Mouse (Mus musculus): ENCODE data around the gene 1700001O22Rik. TPM values are rescaled to one million over a fixed set of nuclear protein-coding genes. Genes with fewer than 3 reads are reported as not detected.

1700001O22Rik gene
- polyA plus RNA-seq, 1 experiment from 2014 or later = 1.6 TPM

- Histone ChIP-seq H3K27ac (ENCODE audit: low read depth, low read length) (peak overlapping the region; percentile 55; the same call in 1 of the 2 replicates), H3K27me3 (ENCODE audit: control insufficient read depth, insufficient read depth, low read length) (no peaks in the 10 kb centered on the region), H3K9ac (ENCODE audit: low read depth, low read length) (peak overlapping the region; percentile 46; the same call in 1 of the 2 replicates), H3K36me3 (ENCODE audit: control insufficient read depth, insufficient read depth, low read length) (no peaks in the 10 kb centered on the region), H3K4me1 (ENCODE audit: control insufficient read depth, insufficient read depth, low read length) (peaks cover 26% of the 10 kb centered on the region), H3K9me3 (replicated peaks; ENCODE audit: control insufficient read depth, low read length) (no peaks in the 10 kb centered on the region), H3K4me3 (ENCODE audit: low read depth, low read length) (no peak overlapping the region), H3K4me2 (no peak overlapping the region)
- ATAC-seq (replicated peaks; ENCODE audit: insufficient number of reproducible peaks, low FRiP score, low TSS enrichment) = no peak
- WGBS (ENCODE audit: insufficient replicate concordance) = 8% methylated on average over 5 of the region's 5 CpGs
These were observed 24.2 kb downstream of the 1700001O22Rik start for GRCm38 (mm10) chr2:30779241-30779640.

- peaks cover 20% of the 10 kb centered on the region for H3K4me1 ChIP-seq (ENCODE audit: control insufficient read depth, insufficient read depth, low read length)
- no peak overlapping the region for H3K4me3 ChIP-seq (ENCODE audit: low read depth, low read length)
- ATAC-seq (replicated peaks; ENCODE audit: insufficient number of reproducible peaks, low FRiP score, low TSS enrichment) = no peak
- 70% methylated on average over 4 of the region's 4 CpGs for WGBS (ENCODE audit: insufficient replicate concordance)
- no peak overlapping the region for H3K4me2 ChIP-seq
- H3K9ac ChIP-seq (ENCODE audit: low read depth, low read length) = no peak overlapping the region
- H3K27me3 ChIP-seq (ENCODE audit: control insufficient read depth, insufficient read depth, low read length) = no peaks in the 10 kb centered on the region
- H3K36me3 ChIP-seq (ENCODE audit: control insufficient read depth, insufficient read depth, low read length) = no peaks in the 10 kb centered on the region
- H3K27ac ChIP-seq (ENCODE audit: low read depth, low read length) = no peak overlapping the region; the same call in 1 of the 2 replicates
- H3K9me3 ChIP-seq (replicated peaks; ENCODE audit: control insufficient read depth, low read length) = no peaks in the 10 kb centered on the region
These were observed 25.2 kb downstream of the 1700001O22Rik start for GRCm38 (mm10) chr2:30778235-30778634.

- Histone ChIP-seq H3K27ac (ENCODE audit: low read depth, low read length) (no peak overlapping the region), H3K9me3 (replicated peaks; ENCODE audit: control insufficient read depth, low read length) (no peaks in the 10 kb centered on the region), H3K4me2 (no peak overlapping the region), H3K27me3 (ENCODE audit: control insufficient read depth, insufficient read depth, low read length) (no peaks in the 10 kb centered on the region), H3K4me1 (ENCODE audit: control insufficient read depth, insufficient read depth, low read length) (peaks cover 27% of the 10 kb centered on the region), H3K9ac (ENCODE audit: low read depth, low read length) (no peak overlapping the region), H3K36me3 (ENCODE audit: control insufficient read depth, insufficient read depth, low read length) (no peaks in the 10 kb centered on the region), H3K4me3 (ENCODE audit: low read depth, low read length) (no peak overlapping the region)
- ATAC-seq (replicated peaks; ENCODE audit: insufficient number of reproducible peaks, low FRiP score, low TSS enrichment) = no peak
- 64% methylated on average over 3 of the region's 3 CpGs for WGBS (ENCODE audit: insufficient replicate concordance)
These were observed 26.2 kb downstream of the 1700001O22Rik start for GRCm38 (mm10) chr2:30777266-30777665.

- ATAC-seq (replicated peaks; ENCODE audit: insufficient number of reproducible peaks, low FRiP score, low TSS enrichment) = no peak
- peaks cover 36% of the 10 kb centered on the region for H3K4me1 ChIP-seq (ENCODE audit: control insufficient read depth, insufficient read depth, low read length)
- no peaks in the 10 kb centered on the region for H3K9me3 ChIP-seq (replicated peaks; ENCODE audit: control insufficient read depth, low read length)
- no peaks in the 10 kb centered on the region for H3K27me3 ChIP-seq (ENCODE audit: control insufficient read depth, insufficient read depth, low read length)
- H3K4me2 ChIP-seq = no peak overlapping the region
- no peaks in the 10 kb centered on the region for H3K36me3 ChIP-seq (ENCODE audit: control insufficient read depth, insufficient read depth, low read length)
- no peak overlapping the region for H3K27ac ChIP-seq (ENCODE audit: low read depth, low read length)
- no peak overlapping the region for H3K9ac ChIP-seq (ENCODE audit: low read depth, low read length)
- 50% methylated on average over 3 of the region's 3 CpGs for WGBS (ENCODE audit: insufficient replicate concordance)
- no peak overlapping the region for H3K4me3 ChIP-seq (ENCODE audit: low read depth, low read length)
These were observed 27.5 kb downstream of the 1700001O22Rik start for GRCm38 (mm10) chr2:30775955-30776354.

- H3K36me3 ChIP-seq (ENCODE audit: control insufficient read depth, insufficient read depth, low read length) = no peaks in the 10 kb centered on the region
- peak overlapping the region; percentile 42 for H3K4me2 ChIP-seq
- peak overlapping the region; percentile 96 for H3K27ac ChIP-seq (ENCODE audit: low read depth, low read length)
- 71% methylated on average over 8 of the region's 8 CpGs for WGBS (ENCODE audit: insufficient replicate concordance)
- no peak overlapping the region for H3K4me3 ChIP-seq (ENCODE audit: low read depth, low read length)
- H3K9me3 ChIP-seq (replicated peaks; ENCODE audit: control insufficient read depth, low read length) = no peaks in the 10 kb centered on the region
- 0 out of 2 replicates have a peak overlapping the region, but pooled peaks have one; percentile 28 for H3K9ac ChIP-seq (ENCODE audit: low read depth, low read length)
- peaks cover 26% of the 10 kb centered on the region for H3K4me1 ChIP-seq (ENCODE audit: control insufficient read depth, insufficient read depth, low read length)
- ATAC-seq (replicated peaks; ENCODE audit: insufficient number of reproducible peaks, low FRiP score, low TSS enrichment) = no peak
- H3K27me3 ChIP-seq (ENCODE audit: control insufficient read depth, insufficient read depth, low read length) = no peaks in the 10 kb centered on the region
These were observed 30.0 kb downstream of the 1700001O22Rik start for GRCm38 (mm10) chr2:30773313-30774005.

GRCm38 (mm10) chr2:30772581-30773312 is 30.7 kb downstream of the 1700001O22Rik start:
- H3K4me3 ChIP-seq (ENCODE audit: low read depth, low read length) = peak overlapping the region; percentile 41; the same call in 1 of the 2 replicates
- peak overlapping the region; percentile 68 for H3K9ac ChIP-seq (ENCODE audit: low read depth, low read length)
- no peaks in the 10 kb centered on the region for H3K9me3 ChIP-seq (replicated peaks; ENCODE audit: control insufficient read depth, low read length)
- peak overlapping the region; percentile 68 for H3K4me2 ChIP-seq
- no peaks in the 10 kb centered on the region for H3K27me3 ChIP-seq (ENCODE audit: control insufficient read depth, insufficient read depth, low read length)
- no peaks in the 10 kb centered on the region for H3K36me3 ChIP-seq (ENCODE audit: control insufficient read depth, insufficient read depth, low read length)
- WGBS (ENCODE audit: insufficient replicate concordance) = 27% methylated on average over 15 of the region's 15 CpGs
- peak; percentile 36 for ATAC-seq (replicated peaks; ENCODE audit: insufficient number of reproducible peaks, low FRiP score, low TSS enrichment)
- peaks cover 29% of the 10 kb centered on the region for H3K4me1 ChIP-seq (ENCODE audit: control insufficient read depth, insufficient read depth, low read length)
- peak overlapping the region; percentile 96 for H3K27ac ChIP-seq (ENCODE audit: low read depth, low read length)

GRCm38 (mm10) chr2:30771806-30772460 is 31.5 kb downstream of the 1700001O22Rik start:
- H3K4me2 ChIP-seq = peak overlapping the region; percentile 68
- H3K4me3 ChIP-seq (ENCODE audit: low read depth, low read length) = peak overlapping the region; percentile 41
- H3K4me1 ChIP-seq (ENCODE audit: control insufficient read depth, insufficient read depth, low read length) = peaks cover 31% of the 10 kb centered on the region
- H3K27me3 ChIP-seq (ENCODE audit: control insufficient read depth, insufficient read depth, low read length) = no peaks in the 10 kb centered on the region
- H3K9ac ChIP-seq (ENCODE audit: low read depth, low read length) = peak overlapping the region; percentile 68
- H3K9me3 ChIP-seq (replicated peaks; ENCODE audit: control insufficient read depth, low read length) = no peaks in the 10 kb centered on the region
- H3K27ac ChIP-seq (ENCODE audit: low read depth, low read length) = peak overlapping the region; percentile 96
- no peaks in the 10 kb centered on the region for H3K36me3 ChIP-seq (ENCODE audit: control insufficient read depth, insufficient read depth, low read length)
- ATAC-seq (replicated peaks; ENCODE audit: insufficient number of reproducible peaks, low FRiP score, low TSS enrichment) = peak; percentile 86
- WGBS (ENCODE audit: insufficient replicate concordance) = 3% methylated on average over 19 of the region's 19 CpGs

- Histone ChIP-seq H3K27ac (ENCODE audit: low read depth, low read length) (peak overlapping the region; percentile 96), H3K9me3 (replicated peaks; ENCODE audit: control insufficient read depth, low read length) (no peaks in the 10 kb centered on the region), H3K36me3 (ENCODE audit: control insufficient read depth, insufficient read depth, low read length) (no peaks in the 10 kb centered on the region), H3K4me3 (ENCODE audit: low read depth, low read length) (peak overlapping the region; percentile 41), H3K9ac (ENCODE audit: low read depth, low read length) (peak overlapping the region; percentile 68), H3K4me2 (peak overlapping the region; percentile 68), H3K4me1 (ENCODE audit: control insufficient read depth, insufficient read depth, low read length) (peaks cover 31% of the 10 kb centered on the region), H3K27me3 (ENCODE audit: control insufficient read depth, insufficient read depth, low read length) (no peaks in the 10 kb centered on the region)
- no peak for ATAC-seq (replicated peaks; ENCODE audit: insufficient number of reproducible peaks, low FRiP score, low TSS enrichment)
- WGBS (ENCODE audit: insufficient replicate concordance) = under 1% methylated on average over 44 of the region's 51 CpGs
These were observed 32.1 kb downstream of the 1700001O22Rik start for GRCm38 (mm10) chr2:30771368-30771805.

All from heart, embryonic 11.5 days (tissue).